Mouse (Mus musculus) midbrain, embryonic 15.5 days (tissue): ENCODE measurements around the gene Rtl5. TPM values are rescaled to one million over a fixed set of nuclear protein-coding genes. Genes with fewer than 3 reads are reported as not detected.

Source experiments
- ATAC-seq: fragments of 200-750 bp; cut with Nextera tagmentation; replicated peaks from 2 replicates; pipeline ENCODE4 v1.8.0; 2017; ENCODE audit warnings: moderate TSS enrichment
- H3K27ac ChIP-seq: fragments of 300-500 bp; sonication (generic); 2 replicates; pipeline ENCODE4 v1.5.1; 2015; ENCODE audit warnings: mild to moderate bottlenecking, inconsistent platforms
- H3K27me3 ChIP-seq: fragments of 300-500 bp; sonication (generic); replicated peaks from 2 replicates; pipeline ENCODE4 v1.6.1; 2015; ENCODE audit warnings: inconsistent platforms
- H3K36me3 ChIP-seq: fragments of 300-500 bp; sonication (generic); replicated peaks from 2 replicates; pipeline ENCODE4 v1.6.1; 2015; ENCODE audit warnings: inconsistent platforms
- H3K4me1 ChIP-seq: fragments of 300-500 bp; sonication (generic); 2 replicates; pipeline ENCODE4 v1.6.1; 2015; ENCODE audit warnings: inconsistent platforms
- H3K4me2 ChIP-seq: fragments of 300-500 bp; sonication (generic); 2 replicates; pipeline ENCODE4 v1.6.1; 2015; ENCODE audit warnings: inconsistent platforms, mild to moderate bottlenecking, moderate library complexity
- H3K4me3 ChIP-seq: fragments of 300-500 bp; sonication (generic); 2 replicates; pipeline ENCODE4 v1.5.1; 2015; ENCODE audit warnings: mild to moderate bottlenecking, inconsistent platforms
- H3K9ac ChIP-seq: fragments of 300-500 bp; sonication (generic); 2 replicates; pipeline ENCODE4 v1.6.1; 2015; ENCODE audit warnings: mild to moderate bottlenecking, inconsistent platforms
- H3K9me3 ChIP-seq: fragments of 300-500 bp; sonication (generic); 2 replicates; pipeline ENCODE4 v1.6.1; 2016; ENCODE audit warnings: inconsistent platforms
- WGBS: fragments of 180-500 bp; shearing (Covaris S2); methylation state at CpG from one replicate; pipeline ENCODE4 v1.1.7; 2015; ENCODE audit warnings: mixed read lengths; 5-methylcytosine and 5-hydroxymethylcytosine counted together
- polyA plus RNA-seq: library from polyadenylated mRNA; unstranded; fragments of >200 nt; fragmentation: Nextera tagmentation; extraction: Ambion mirVana; gene quantifications from 2 replicates; pipeline ENCODE4 v1.2.1, GENCODE M21; 2015

Gene Rtl5
- polyA plus RNA-seq, 1 experiment from 2014 or later, result 11.6 TPM

GRCm38 (mm10) chrX:102031851-102032250 lies 39.3 kb downstream of the Rtl5 start:
- no peak overlapping the region for H3K4me3 ChIP-seq
- no peak overlapping the region for H3K4me2 ChIP-seq
- H3K27me3 ChIP-seq, result peaks cover 6% of the 10 kb centered on the region; the same call in 1 of the 2 replicates
- no peaks in the 10 kb centered on the region for H3K36me3 ChIP-seq
- no peaks in the 10 kb centered on the region for H3K9me3 ChIP-seq
- H3K4me1 ChIP-seq, result peaks cover 4% of the 10 kb centered on the region; the same call in 1 of the 2 replicates
- H3K27ac ChIP-seq, result no peak overlapping the region
- ATAC-seq, result peak; percentile 58; the same call in 1 of the 2 replicates
- WGBS, result 52% methylated on average over 6 of the region's 6 CpGs
- no peak overlapping the region for H3K9ac ChIP-seq

GRCm38 (mm10) chrX:102024976-102025375 lies 46.1 kb downstream of the Rtl5 start:
- no peak overlapping the region for H3K4me3 ChIP-seq
- WGBS, result 81% methylated on average over 3 of the region's 3 CpGs
- H3K27me3 ChIP-seq, result 0 out of 2 replicates have a peak, but pooled peaks cover 3% of the 10 kb centered on the region
- no peak for ATAC-seq
- no peak overlapping the region for H3K9ac ChIP-seq
- no peaks in the 10 kb centered on the region for H3K36me3 ChIP-seq
- H3K27ac ChIP-seq, result no peak overlapping the region
- no peak overlapping the region for H3K4me2 ChIP-seq
- no peaks in the 10 kb centered on the region for H3K4me1 ChIP-seq
- H3K9me3 ChIP-seq, result no peaks in the 10 kb centered on the region

- Histone ChIP-seq H3K27me3 (peaks cover 8% of the 10 kb centered on the region; the same call in 1 of the 2 replicates), H3K9me3 (no peaks in the 10 kb centered on the region), H3K9ac (no peak overlapping the region), H3K4me2 (no peak overlapping the region), H3K36me3 (no peaks in the 10 kb centered on the region), H3K4me1 (no peaks in the 10 kb centered on the region), H3K27ac (no peak overlapping the region), H3K4me3 (no peak overlapping the region)
- no peak for ATAC-seq
- WGBS, result 72% methylated on average over 7 of the region's 7 CpGs
These were observed 51.4 kb downstream of the Rtl5 start for GRCm38 (mm10) chrX:102019471-102020240.

DNA sequence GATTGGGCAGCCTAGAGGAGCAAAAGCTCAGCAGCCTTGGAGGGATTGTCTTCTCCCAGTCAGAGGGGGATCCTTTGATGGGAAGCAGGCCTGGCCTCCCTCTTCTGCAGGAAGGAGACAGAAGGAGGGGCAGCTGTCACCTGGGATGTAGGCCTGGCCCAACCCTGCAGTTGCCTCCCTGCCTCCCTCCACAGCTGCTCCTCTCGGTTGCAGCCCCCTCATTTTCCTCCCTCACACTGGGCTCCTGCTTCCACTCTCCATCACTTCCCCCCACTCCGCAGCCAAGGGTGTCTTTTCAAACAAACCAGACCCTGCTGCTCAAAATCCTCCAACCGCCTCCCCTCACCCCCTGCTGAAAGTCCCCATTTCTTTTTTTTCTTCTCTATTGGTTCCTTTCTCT lies 52.2 kb downstream of the Rtl5 start:
- 52% methylated on average over 2 of the region's 3 CpGs for WGBS
- H3K9me3 ChIP-seq, result no peaks in the 10 kb centered on the region
- H3K36me3 ChIP-seq, result no peaks in the 10 kb centered on the region
- no peak overlapping the region for H3K4me3 ChIP-seq
- peaks cover 11% of the 10 kb centered on the region; the same call in 1 of the 2 replicates for H3K27me3 ChIP-seq
- ATAC-seq, result no peak
- no peak overlapping the region for H3K9ac ChIP-seq
- no peak overlapping the region for H3K4me2 ChIP-seq
- no peak overlapping the region for H3K27ac ChIP-seq
- no peaks in the 10 kb centered on the region for H3K4me1 ChIP-seq

GRCm38 (mm10) chrX:102017213-102017923 lies 53.7 kb downstream of the Rtl5 start:
- Histone ChIP-seq H3K4me3 (no peak overlapping the region), H3K4me2 (no peak overlapping the region), H3K27ac (no peak overlapping the region), H3K4me1 (no peaks in the 10 kb centered on the region), H3K27me3 (peaks cover 14% of the 10 kb centered on the region; the same call in 1 of the 2 replicates), H3K9ac (no peak overlapping the region), H3K36me3 (no peaks in the 10 kb centered on the region), H3K9me3 (no peaks in the 10 kb centered on the region)
- WGBS, result 44% methylated on average over 9 of the region's 9 CpGs
- no peak for ATAC-seq

Other genes starting within 250 kb of the Rtl5 start
- 7.0 and 7.6 TPM in 2 replicates for gene Nhsl2, start 221.9 kb downstream of the Rtl5 start, polyA plus RNA-seq
- 63.9 and 71.5 TPM in 2 replicates for gene Pin4, start 48.1 kb upstream of the Rtl5 start, polyA plus RNA-seq
- gene Ercc6l, start 85.8 kb upstream of the Rtl5 start, polyA plus RNA-seq, result 1.4 and 1.6 TPM in 2 replicates
- 336 and 343 TPM in 2 replicates for gene Rps4x, start 118.1 kb upstream of the Rtl5 start, polyA plus RNA-seq
- gene Cited1, start 180.9 kb upstream of the Rtl5 start, polyA plus RNA-seq, result 10.8 and 11.7 TPM in 2 replicates